Mouse (Mus musculus) T-helper 2 cell (primary cell): ENCODE measurements around the gene Tex44.
"Not testable (repeated sequence)": the region's sequence is repeated elsewhere in the genome, so short reads cannot be mapped to it uniquely, and the experiment has no call there.

Experiments used
- in situ Hi-C: fragments of 300-600 bp; cut with MboI, MseI; formaldehyde crosslinking; loops from one replicate; pipeline ENCODE4 v1.15.1; 2025; ENCODE audit warnings: high pct_unique_total_duplicates

Tex44 gene

GRCm38 (mm10) chr1:86443386-86444172, 17.4 kb downstream of the Tex44 start:
- in situ Hi-C loops, result loop anchor here (5.0 kb wide), 2 partner anchors 34 to 89 kb away; no protein-coding TSS in a partner anchor

GRCm38 (mm10) chr1:86447596-86448171, 21.6 kb downstream of the Tex44 start:
- in situ Hi-C loops, result no loop called here

- in situ Hi-C loops, result no loop called here
Observed at GRCm38 (mm10) chr1:86448272-86448671, 22.1 kb downstream of the Tex44 start.

GRCm38 (mm10) chr1:86449966-86450365, 23.8 kb downstream of the Tex44 start:
- in situ Hi-C loops, result no loop called here

- in situ Hi-C loops, result no loop called here
Observed at GRCm38 (mm10) chr1:86452713-86453112, 26.6 kb downstream of the Tex44 start.

GRCm38 (mm10) chr1:86456892-86457581, 30.9 kb downstream of the Tex44 start:
- in situ Hi-C loops, result no loop called here

GRCm38 (mm10) chr1:86459371-86459770, 33.2 kb downstream of the Tex44 start:
- in situ Hi-C loops, result no loop called here

GRCm38 (mm10) chr1:86464223-86464874, 38.2 kb downstream of the Tex44 start:
- in situ Hi-C loops, result no loop called here

- in situ Hi-C loops, result no loop called here
Observed at GRCm38 (mm10) chr1:86464875-86465224, 38.7 kb downstream of the Tex44 start.

- in situ Hi-C loops, result no loop called here
Observed at GRCm38 (mm10) chr1:86467416-86467815, 41.3 kb downstream of the Tex44 start.

- in situ Hi-C loops, result no loop called here
Observed at GRCm38 (mm10) chr1:86469876-86470275, 43.7 kb downstream of the Tex44 start.

GRCm38 (mm10) chr1:86470519-86471181, 44.5 kb downstream of the Tex44 start:
- in situ Hi-C loops, result no loop called here

GRCm38 (mm10) chr1:86471504-86471961, 45.4 kb downstream of the Tex44 start:
- in situ Hi-C loops, result not testable (repeated sequence)

- in situ Hi-C loops, result no loop called here
Observed at GRCm38 (mm10) chr1:86472197-86472952, 46.2 kb downstream of the Tex44 start.

- in situ Hi-C loops, result no loop called here
Observed at GRCm38 (mm10) chr1:86473109-86473760, 47.1 kb downstream of the Tex44 start.
